Mouse (Mus musculus) lung, postnatal 36 days (tissue): ENCODE results near the gene Gm17334.
A peak's percentile ranks its signal among the peaks of the same experiment; 100 is the strongest.

Experiments used
- DNase-seq: peaks from one replicate; pipeline ENCODE4 v3.0.0; 2022; ENCODE audit warnings: mixed read lengths

The Gm17334 gene

GRCm38 (mm10) chr11:53737573-53737946 lies 35.4 kb downstream of the Gm17334 start:
- DNase-seq: peak; percentile 83

GRCm38 (mm10) chr11:53736771-53737572 lies 36.0 kb downstream of the Gm17334 start:
- DNase-seq: peak; percentile 90

- DNase-seq: peak; percentile 72
Measured at GRCm38 (mm10) chr11:53735682-53736245, 37.2 kb downstream of the Gm17334 start.

GRCm38 (mm10) chr11:53734970-53735681 lies 37.9 kb downstream of the Gm17334 start:
- DNase-seq: no peak

GRCm38 (mm10) chr11:53734431-53734830 lies 38.6 kb downstream of the Gm17334 start:
- no peak for DNase-seq

- DNase-seq: no peak
Measured at GRCm38 (mm10) chr11:53733824-53734223, 39.2 kb downstream of the Gm17334 start.

GRCm38 (mm10) chr11:53732244-53732643 lies 40.7 kb downstream of the Gm17334 start:
- no peak for DNase-seq

GRCm38 (mm10) chr11:53731457-53731856 lies 41.5 kb downstream of the Gm17334 start:
- no peak for DNase-seq
